Mouse (Mus musculus) heart, adult 2 months (tissue): ENCODE data around the gene Gm21704. TPM values are rescaled to one million over a fixed set of nuclear protein-coding genes. Genes with fewer than 3 reads are reported as not detected.
"Not testable (repeated sequence)": the region's sequence is repeated elsewhere in the genome, so short reads cannot be mapped to it uniquely, and the experiment has no call there.

Experiments used
- DNase-seq, 2 experiments: peaks; one replicate each; pipeline ENCODE4 v3.0.0; 2021
- H3K27ac ChIP-seq: fragments of 200-600 bp; 2 replicates; pipeline ENCODE4 v1.8.1; 2022
- H3K27me3 ChIP-seq: fragments of 200-500 bp; 2 replicates; pipeline ENCODE4 v1.6.1; 2012; ENCODE audit warnings: mild to moderate bottlenecking, low read length, inconsistent platforms, mixed read lengths; ENCODE audit not compliant: control insufficient read depth, insufficient read depth
- H3K36me3 ChIP-seq: fragments of 200-500 bp; 2 replicates; pipeline ENCODE4 v1.6.1; 2012; ENCODE audit warnings: low read length, inconsistent platforms; ENCODE audit not compliant: control insufficient read depth, insufficient read depth
- H3K4me1 ChIP-seq: fragments of 200-500 bp; 2 replicates; pipeline ENCODE4 v1.6.1; 2011; ENCODE audit warnings: low read length; ENCODE audit not compliant: control insufficient read depth, insufficient read depth
- H3K4me3 ChIP-seq: fragments of 200-600 bp; 2 replicates; pipeline ENCODE4 v1.8.1; 2022
- H3K79me2 ChIP-seq: fragments of 200-500 bp; replicated peaks from 2 replicates; pipeline ENCODE4 v1.6.1; 2012; ENCODE audit warnings: mild to moderate bottlenecking, inconsistent platforms, low read length, moderate library complexity, mixed read lengths; ENCODE audit not compliant: control insufficient read depth, insufficient read depth
- H3K9ac ChIP-seq: fragments of 200-500 bp; 2 replicates; pipeline ENCODE4 v1.6.1; 2012; ENCODE audit warnings: low read depth, mild to moderate bottlenecking, control low read depth, inconsistent platforms, low read length, mixed read lengths
- WGBS: fragments of 180-500 bp; shearing (Covaris S2); methylation state at CpG from one replicate; pipeline ENCODE4 v1.1.7; 2018; 5-methylcytosine and 5-hydroxymethylcytosine counted together
- intact Hi-C: fragments of 180-260 bp; cut with DNase I; formaldehyde crosslinking; loops from one replicate; pipeline ENCODE4 v1.15.1; 2025
- long read RNA-seq: library from polyadenylated mRNA; stranded (forward); transcript quantifications from one replicate; pipeline ENCODE4 v2.0.0, GENCODE M21; 2021
- polyA plus RNA-seq: library from polyadenylated mRNA; depleted of rRNA; stranded (reverse); fragments of >200 nt; gene quantifications from 2 replicates; pipeline ENCODE4 v1.2.3, GENCODE M21; 2012; rRNA removed
- total RNA-seq, 2 experiments: library from RNA; stranded (reverse); gene quantifications; 2 replicates each; pipeline ENCODE4 v1.2.3; 2021

Gm21704 gene
- not detected for total RNA-seq
- polyA plus RNA-seq: not detected in 2 replicates
- long read RNA-seq: 0 reads

- H3K4me3 ChIP-seq, H3K27me3 ChIP-seq, DNase-seq, H3K36me3 ChIP-seq, H3K79me2 ChIP-seq, H3K9ac ChIP-seq, H3K27ac ChIP-seq, H3K4me1 ChIP-seq, intact Hi-C loops: not testable (repeated sequence)
- WGBS: no CpG with 5 or more reads among the region's 9 CpGs
These were observed at the start of gene Gm21704, which contains the start of gene Gm21708 for GRCm38 (mm10) chrY:3410067-3410466. Gene Gm21704, minus strand, starts transcription at chrY:3410167. Gene Gm21708, minus strand, starts transcription at chrY:3410167.

DNA sequence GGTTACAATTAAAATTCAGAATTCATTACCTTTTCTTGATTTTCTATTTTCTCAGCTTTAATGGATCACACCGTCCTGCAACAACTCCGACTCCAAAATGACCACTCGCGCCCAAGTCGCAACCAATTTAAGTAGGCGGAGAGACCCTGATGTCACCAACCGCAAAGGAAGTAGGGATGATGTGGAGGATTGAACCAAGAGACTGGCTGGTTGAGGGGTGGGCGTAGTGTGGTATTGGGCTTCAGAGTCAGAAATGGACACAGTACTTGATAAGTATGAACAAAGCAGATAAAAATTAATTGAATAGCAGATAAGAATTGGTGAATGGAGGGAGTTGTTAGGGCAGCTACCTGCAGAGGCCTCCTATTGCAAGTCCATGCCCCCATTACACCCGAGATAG lies 64.7 kb downstream of the Gm21704 start, which contains the start of gene Gm21693:
TSS of gene Gm21693 (minus strand) at position 101 of the 400 bp plus-strand sequence.
- DNase-seq, H3K79me2 ChIP-seq, H3K9ac ChIP-seq, H3K4me3 ChIP-seq, H3K27ac ChIP-seq, intact Hi-C loops, H3K36me3 ChIP-seq, H3K27me3 ChIP-seq, H3K4me1 ChIP-seq: not testable (repeated sequence)
- WGBS: no CpG with 5 or more reads among the region's 9 CpGs

GRCm38 (mm10) chrY:3340661-3341060 lies 69.3 kb downstream of the Gm21704 start:
- H3K36me3 ChIP-seq, H3K27ac ChIP-seq, intact Hi-C loops, H3K27me3 ChIP-seq, H3K4me3 ChIP-seq, H3K79me2 ChIP-seq, H3K9ac ChIP-seq, H3K4me1 ChIP-seq: not testable (repeated sequence)
- DNase-seq: peak in 1 of 2 experiments; percentile 7
- no CpG with 5 or more reads among the region's 11 CpGs for WGBS

Other genes with a start within 250 kb of the Gm21704 start
- gene Gm21677, start 103.7 kb downstream of the Gm21704 start, total RNA-seq: not detected
- not detected in 2 replicates for gene Gm21677, start 103.7 kb downstream of the Gm21704 start, polyA plus RNA-seq
- gene Gm21693, start 64.8 kb downstream of the Gm21704 start, total RNA-seq: not detected
- gene Gm21693, start 64.8 kb downstream of the Gm21704 start, polyA plus RNA-seq: not detected in 2 replicates
- gene Gm21708, start within 50 bp of the Gm21704 start, total RNA-seq: not detected
- gene Gm21708, start within 50 bp of the Gm21704 start, polyA plus RNA-seq: not detected in 2 replicates